Mouse (Mus musculus): ENCODE results near the gene Rap1gap. TPM values are rescaled to one million over a fixed set of nuclear protein-coding genes. Genes with fewer than 3 reads are reported as not detected.
A peak's percentile ranks its signal among the peaks of the same experiment; 100 is the strongest.

The Rap1gap gene
- polyA plus RNA-seq, 1 experiment from 2014 or later, result 8.7 TPM

- 23% methylated on average over 7 of the region's 7 CpGs for WGBS
- no peak overlapping the region for H3K4me3 ChIP-seq (ENCODE audit: low read length)
- H3K9me3 ChIP-seq (ENCODE audit: control insufficient read depth, low read length), result no peaks in the 10 kb centered on the region
- peaks cover 30% of the 10 kb centered on the region for H3K27me3 ChIP-seq (ENCODE audit: control insufficient read depth, insufficient read depth, low read depth, low read length)
- no peak for ATAC-seq (ENCODE audit: low read depth)
- H3K9ac ChIP-seq (ENCODE audit: low read length), result no peak overlapping the region
- no peak overlapping the region for H3K4me2 ChIP-seq (ENCODE audit: low read depth, low read length)
- H3K36me3 ChIP-seq (ENCODE audit: control insufficient read depth, insufficient read depth, low read length), result no peaks in the 10 kb centered on the region
- peaks cover 10% of the 10 kb centered on the region for H3K4me1 ChIP-seq (replicated peaks; ENCODE audit: control insufficient read depth, insufficient read depth, low read length)
- H3K27ac ChIP-seq (ENCODE audit: low read length), result no peak overlapping the region
These were observed 16.2 kb downstream of the Rap1gap start for GRCm38 (mm10) chr4:137680721-137681120.

GRCm38 (mm10) chr4:137681408-137682104 lies 17.0 kb downstream of the Rap1gap start:
- Histone ChIP-seq H3K9me3 (ENCODE audit: control insufficient read depth, low read length) (no peaks in the 10 kb centered on the region), H3K4me3 (ENCODE audit: low read length) (peak overlapping the region; percentile 35), H3K4me2 (ENCODE audit: low read depth, low read length) (peak overlapping the region; percentile 63), H3K4me1 (replicated peaks; ENCODE audit: control insufficient read depth, insufficient read depth, low read length) (peaks cover 13% of the 10 kb centered on the region), H3K9ac (ENCODE audit: low read length) (peak overlapping the region; percentile 49), H3K27me3 (ENCODE audit: control insufficient read depth, insufficient read depth, low read depth, low read length) (peaks cover 30% of the 10 kb centered on the region), H3K27ac (ENCODE audit: low read length) (no peak overlapping the region), H3K36me3 (ENCODE audit: control insufficient read depth, insufficient read depth, low read length) (no peaks in the 10 kb centered on the region)
- peak; percentile 39 for ATAC-seq (ENCODE audit: low read depth)
- 3% methylated on average over 46 of the region's 52 CpGs for WGBS

- H3K4me2 ChIP-seq (ENCODE audit: low read depth, low read length), result no peak overlapping the region
These were observed 18.5 kb downstream of the Rap1gap start for GRCm38 (mm10) chr4:137682961-137683453.

GRCm38 (mm10) chr4:137684830-137685343 lies 20.4 kb downstream of the Rap1gap start:
- WGBS, result 19% methylated on average over 9 of the region's 9 CpGs
- H3K9ac ChIP-seq (ENCODE audit: low read length), result no peak overlapping the region
- peaks cover 26% of the 10 kb centered on the region for H3K27me3 ChIP-seq (ENCODE audit: control insufficient read depth, insufficient read depth, low read depth, low read length)
- no peak overlapping the region for H3K4me3 ChIP-seq (ENCODE audit: low read length)
- no peaks in the 10 kb centered on the region for H3K9me3 ChIP-seq (ENCODE audit: control insufficient read depth, low read length)
- no peak for ATAC-seq (ENCODE audit: low read depth)
- H3K4me2 ChIP-seq (ENCODE audit: low read depth, low read length), result no peak overlapping the region
- peaks cover 20% of the 10 kb centered on the region for H3K4me1 ChIP-seq (replicated peaks; ENCODE audit: control insufficient read depth, insufficient read depth, low read length)
- no peaks in the 10 kb centered on the region for H3K36me3 ChIP-seq (ENCODE audit: control insufficient read depth, insufficient read depth, low read length)
- H3K27ac ChIP-seq (ENCODE audit: low read length), result no peak overlapping the region

More at GRCm38 (mm10) chr4:137682961-137683453, 18.5 kb downstream of the Rap1gap start:
- no peak for ATAC-seq (ENCODE audit: low read depth)
- H3K27me3 ChIP-seq (ENCODE audit: control insufficient read depth, insufficient read depth, low read depth, low read length), result peaks cover 30% of the 10 kb centered on the region
- 41% methylated on average over 7 of the region's 7 CpGs for WGBS
- H3K27ac ChIP-seq (ENCODE audit: low read length), result no peak overlapping the region
- no peak overlapping the region for H3K4me3 ChIP-seq (ENCODE audit: low read length)
- H3K9me3 ChIP-seq (ENCODE audit: control insufficient read depth, low read length), result no peaks in the 10 kb centered on the region
- no peak overlapping the region for H3K9ac ChIP-seq (ENCODE audit: low read length)
- H3K4me1 ChIP-seq (replicated peaks; ENCODE audit: control insufficient read depth, insufficient read depth, low read length), result peaks cover 18% of the 10 kb centered on the region
- no peaks in the 10 kb centered on the region for H3K36me3 ChIP-seq (ENCODE audit: control insufficient read depth, insufficient read depth, low read length)

- H3K27me3 ChIP-seq (ENCODE audit: control insufficient read depth, insufficient read depth, low read depth, low read length), result peaks cover 15% of the 10 kb centered on the region
- H3K36me3 ChIP-seq (ENCODE audit: control insufficient read depth, insufficient read depth, low read length), result no peaks in the 10 kb centered on the region
- H3K9me3 ChIP-seq (ENCODE audit: control insufficient read depth, low read length), result no peaks in the 10 kb centered on the region
- H3K4me3 ChIP-seq (ENCODE audit: low read length), result no peak overlapping the region
- H3K9ac ChIP-seq (ENCODE audit: low read length), result peak overlapping the region; percentile 24; the same call in 1 of the 2 replicates
- no peak overlapping the region for H3K27ac ChIP-seq (ENCODE audit: low read length)
- peaks cover 17% of the 10 kb centered on the region for H3K4me1 ChIP-seq (replicated peaks; ENCODE audit: control insufficient read depth, insufficient read depth, low read length)
- no peak for ATAC-seq (ENCODE audit: low read depth)
- H3K4me2 ChIP-seq (ENCODE audit: low read depth, low read length), result no peak overlapping the region
- WGBS, result 61% methylated on average over 5 of the region's 5 CpGs
These were observed 21.8 kb downstream of the Rap1gap start for GRCm38 (mm10) chr4:137686303-137686702.

GRCm38 (mm10) chr4:137687234-137687825 lies 22.8 kb downstream of the Rap1gap start:
- no peak overlapping the region for H3K9ac ChIP-seq (ENCODE audit: low read length)
- H3K27me3 ChIP-seq (ENCODE audit: control insufficient read depth, insufficient read depth, low read depth, low read length), result peaks cover 5% of the 10 kb centered on the region

GRCm38 (mm10) chr4:137692107-137692902 lies 27.8 kb downstream of the Rap1gap start:
- Histone ChIP-seq H3K4me2 (ENCODE audit: low read depth, low read length) (no peak overlapping the region), H3K9ac (ENCODE audit: low read length) (no peak overlapping the region), H3K27me3 (ENCODE audit: control insufficient read depth, insufficient read depth, low read depth, low read length) (no peaks in the 10 kb centered on the region; the same call in 1 of the 2 replicates), H3K36me3 (ENCODE audit: control insufficient read depth, insufficient read depth, low read length) (no peaks in the 10 kb centered on the region), H3K4me3 (ENCODE audit: low read length) (no peak overlapping the region), H3K4me1 (replicated peaks; ENCODE audit: control insufficient read depth, insufficient read depth, low read length) (peaks cover 16% of the 10 kb centered on the region), H3K27ac (ENCODE audit: low read length) (no peak overlapping the region), H3K9me3 (ENCODE audit: control insufficient read depth, low read length) (no peaks in the 10 kb centered on the region)
- ATAC-seq (ENCODE audit: low read depth), result no peak
- WGBS, result 72% methylated on average over 10 of the region's 10 CpGs

More at GRCm38 (mm10) chr4:137687234-137687825, 22.8 kb downstream of the Rap1gap start:
- Histone ChIP-seq H3K36me3 (ENCODE audit: control insufficient read depth, insufficient read depth, low read length) (no peaks in the 10 kb centered on the region), H3K4me1 (replicated peaks; ENCODE audit: control insufficient read depth, insufficient read depth, low read length) (peaks cover 10% of the 10 kb centered on the region), H3K9me3 (ENCODE audit: control insufficient read depth, low read length) (no peaks in the 10 kb centered on the region), H3K27ac (ENCODE audit: low read length) (peak overlapping the region; percentile 38; the same call in 1 of the 2 replicates), H3K4me2 (ENCODE audit: low read depth, low read length) (no peak overlapping the region), H3K4me3 (ENCODE audit: low read length) (no peak overlapping the region)
- 31% methylated on average over 14 of the region's 14 CpGs for WGBS
- ATAC-seq (ENCODE audit: low read depth), result peak; percentile 34

GRCm38 (mm10) chr4:137695300-137695699 lies 30.8 kb downstream of the Rap1gap start:
- Histone ChIP-seq H3K9me3 (ENCODE audit: control insufficient read depth, low read length) (no peaks in the 10 kb centered on the region), H3K4me3 (ENCODE audit: low read length) (no peak overlapping the region), H3K4me2 (ENCODE audit: low read depth, low read length) (no peak overlapping the region), H3K27me3 (ENCODE audit: control insufficient read depth, insufficient read depth, low read depth, low read length) (no peaks in the 10 kb centered on the region; the same call in 1 of the 2 replicates), H3K9ac (ENCODE audit: low read length) (no peak overlapping the region), H3K36me3 (ENCODE audit: control insufficient read depth, insufficient read depth, low read length) (no peaks in the 10 kb centered on the region), H3K27ac (ENCODE audit: low read length) (peak overlapping the region; percentile 57), H3K4me1 (replicated peaks; ENCODE audit: control insufficient read depth, insufficient read depth, low read length) (peaks cover 38% of the 10 kb centered on the region)
- no peak for ATAC-seq (ENCODE audit: low read depth)
- 56% methylated on average over 8 of the region's 8 CpGs for WGBS

Measured in lung, embryonic 16.5 days (tissue).